Mouse (Mus musculus) heart, postnatal 10 days (tissue): Measurements from ENCODE around the gene Gpatch3. TPM values are rescaled to one million over a fixed set of nuclear protein-coding genes. Genes with fewer than 3 reads are reported as not detected.

ENCODE experiments used
- DNase-seq, 2 experiments: peaks; one replicate each; pipeline ENCODE4 v3.0.0; 2021
- intact Hi-C: fragments of 180-260 bp; cut with DNase I; formaldehyde crosslinking; loops from one replicate; pipeline ENCODE4 v1.15.1; 2025
- total RNA-seq, 2 experiments: library from RNA; stranded (reverse); gene quantifications; 2 replicates each; pipeline ENCODE4 v1.2.3; 2021

Gene Gpatch3
- total RNA-seq, 2 experiments from 2014 or later: 5.1 to 8.3 TPM

DNA sequence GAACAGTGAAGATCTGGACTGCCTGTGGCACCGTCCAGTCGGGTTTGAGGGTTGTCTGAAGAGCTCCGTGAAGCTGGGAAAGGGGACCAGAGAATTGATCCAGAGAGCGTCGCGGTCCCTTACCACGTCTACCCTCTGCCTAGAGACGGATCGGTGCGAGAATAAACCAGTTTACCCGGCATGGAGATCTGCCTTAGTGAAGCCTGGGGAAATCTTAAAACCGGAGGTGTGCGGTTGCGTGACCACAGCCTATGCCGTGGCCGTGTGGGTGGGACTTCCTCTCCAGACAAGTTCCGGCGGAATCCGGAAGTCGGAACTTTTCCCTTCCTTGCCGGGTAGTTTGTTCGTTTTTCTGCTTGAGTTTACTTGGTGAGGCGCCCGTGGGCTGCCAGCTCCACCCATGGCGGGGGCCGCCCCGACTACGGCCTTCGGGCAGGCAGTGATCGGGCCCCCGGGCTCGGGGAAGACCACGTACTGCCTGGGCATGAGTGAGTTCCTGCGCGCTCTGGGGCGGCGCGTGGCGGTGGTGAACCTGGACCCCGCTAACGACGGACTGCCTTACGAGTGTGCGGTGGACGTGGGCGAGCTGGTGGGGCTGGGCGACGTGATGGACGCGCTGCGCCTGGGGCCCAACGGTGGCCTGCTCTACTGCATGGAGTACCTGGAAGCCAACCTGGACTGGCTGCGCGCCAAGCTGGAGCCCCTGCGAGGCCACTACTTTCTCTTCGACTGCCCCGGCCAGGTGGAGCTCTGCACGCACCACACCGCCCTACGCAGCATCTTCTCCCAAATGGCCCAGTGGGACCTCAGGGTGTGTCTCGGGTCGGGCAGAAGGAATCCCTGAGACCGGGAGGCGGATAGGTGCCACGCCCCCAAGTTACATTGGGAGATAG, 9.8 kb downstream of the Gpatch3 start, which contains the start of gene Gpn2:
Gpn2 (plus strand) TSS at position 304 of the 893 bp plus-strand sequence.
- DNase-seq: peak; percentile 85 to 92
- intact Hi-C loops: no loop called here

DNA sequence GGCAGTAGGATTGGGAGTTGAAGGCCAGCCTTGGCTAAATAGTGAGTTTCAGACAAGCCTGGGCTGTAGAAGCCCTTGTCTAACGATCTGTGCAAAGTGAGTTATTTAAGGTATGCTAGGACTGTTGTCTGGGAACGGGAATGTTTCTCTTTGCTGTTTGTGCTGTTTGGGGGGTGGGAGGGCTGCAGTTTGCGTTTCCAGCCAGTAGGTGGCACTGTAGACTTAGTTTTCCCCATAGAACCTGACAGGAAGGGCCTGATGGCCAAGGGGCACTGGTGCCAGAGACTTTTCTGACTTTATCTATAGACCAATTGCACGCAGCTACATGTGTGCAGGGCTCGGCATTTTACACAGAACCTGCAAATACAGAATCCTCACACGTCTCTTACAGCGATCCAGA, 18.0 kb downstream of the Gpatch3 start:
- intact Hi-C loops: loop anchor here (1.0 to 2.0 kb wide), 2 partner anchors 58 to 230 kb away; partner anchors contain the start of gene Zdhhc18

DNA sequence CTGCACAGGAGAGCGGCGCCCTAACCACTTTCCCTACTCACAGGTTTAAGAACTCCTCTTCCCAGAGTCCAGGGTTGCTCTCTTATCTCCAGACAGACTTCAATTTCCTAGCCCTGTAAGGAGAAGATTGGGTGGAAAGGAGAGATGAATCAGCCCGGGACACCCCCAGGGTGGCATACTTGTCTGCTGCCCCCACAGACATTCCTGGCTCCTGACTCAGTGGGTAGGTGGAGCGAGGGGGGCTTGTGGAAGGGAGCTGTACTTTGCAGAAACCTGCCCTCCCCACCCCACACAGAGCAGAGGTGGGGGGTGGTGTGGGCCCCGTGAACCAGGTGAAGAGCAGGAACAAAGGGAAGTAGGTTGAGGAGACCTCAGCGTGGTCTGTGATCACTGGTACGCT, 21.0 kb downstream of the Gpatch3 start:
- intact Hi-C loops: no loop called here
- DNase-seq: no peak

More for the DNA sequence above, 18.0 kb downstream of the Gpatch3 start:
- DNase-seq: peak; percentile 72 to 82

DNA sequence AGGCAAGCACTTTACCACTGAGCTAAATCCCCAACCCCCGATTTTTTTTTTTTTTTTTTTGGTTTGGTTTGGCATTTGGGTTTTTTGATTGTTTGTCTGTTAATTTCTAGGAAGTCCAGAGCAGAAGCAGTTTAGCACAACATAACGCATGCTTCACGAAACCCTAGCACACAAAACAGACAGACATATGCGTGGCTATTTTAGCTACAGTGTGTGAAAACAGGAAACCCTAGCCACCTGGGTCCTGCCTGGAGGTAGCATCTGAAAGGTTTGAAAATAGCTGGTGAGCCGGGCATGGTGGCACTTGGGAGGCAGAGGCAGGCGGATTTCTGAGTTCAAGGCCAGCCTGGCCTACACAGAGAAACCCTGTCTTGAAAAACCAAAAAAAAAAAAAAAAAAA, 21.5 kb downstream of the Gpatch3 start:
- intact Hi-C loops: no loop called here
- DNase-seq: no peak

DNA sequence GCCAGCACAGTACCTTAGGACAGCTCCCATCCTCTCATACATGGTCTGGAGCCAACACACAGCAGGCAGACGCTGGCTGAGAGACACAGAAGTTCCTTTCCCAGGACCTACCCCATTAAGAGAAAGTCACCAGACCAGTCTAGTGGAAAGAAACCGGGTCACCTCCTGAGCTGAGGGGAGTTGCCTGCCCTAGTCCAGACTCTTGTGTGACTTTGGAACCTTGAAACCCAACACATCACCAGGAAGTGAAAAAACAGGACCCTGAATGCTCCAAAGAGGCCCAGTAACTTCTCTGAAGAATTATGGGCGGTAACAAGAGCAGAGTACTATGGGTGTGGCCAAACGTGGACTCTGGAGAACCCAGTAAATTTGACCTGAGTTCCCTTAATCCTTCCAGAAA, 24.1 kb downstream of the Gpatch3 start:
- intact Hi-C loops: no loop called here
- no peak for DNase-seq

DNA sequence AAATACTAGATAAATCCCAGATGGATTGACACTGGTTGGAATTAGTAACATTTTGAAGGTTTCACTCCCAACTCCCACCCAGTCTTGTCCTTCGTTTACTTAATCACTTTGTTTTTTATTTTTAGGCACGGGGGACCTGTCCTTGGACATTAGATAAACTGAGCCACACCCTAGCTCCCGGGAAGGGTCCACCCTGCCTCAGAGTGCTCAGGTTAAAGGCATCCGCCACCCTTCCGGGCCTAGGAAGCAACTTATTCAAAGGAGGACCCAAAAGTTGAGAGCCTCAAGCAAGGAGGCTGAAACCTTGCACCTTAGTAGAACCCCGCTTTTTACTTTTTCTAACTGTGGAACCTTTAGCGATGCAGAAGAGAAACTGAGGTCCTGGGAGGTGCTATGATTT, 24.6 kb downstream of the Gpatch3 start:
- DNase-seq: no peak
- intact Hi-C loops: no loop called here

DNA sequence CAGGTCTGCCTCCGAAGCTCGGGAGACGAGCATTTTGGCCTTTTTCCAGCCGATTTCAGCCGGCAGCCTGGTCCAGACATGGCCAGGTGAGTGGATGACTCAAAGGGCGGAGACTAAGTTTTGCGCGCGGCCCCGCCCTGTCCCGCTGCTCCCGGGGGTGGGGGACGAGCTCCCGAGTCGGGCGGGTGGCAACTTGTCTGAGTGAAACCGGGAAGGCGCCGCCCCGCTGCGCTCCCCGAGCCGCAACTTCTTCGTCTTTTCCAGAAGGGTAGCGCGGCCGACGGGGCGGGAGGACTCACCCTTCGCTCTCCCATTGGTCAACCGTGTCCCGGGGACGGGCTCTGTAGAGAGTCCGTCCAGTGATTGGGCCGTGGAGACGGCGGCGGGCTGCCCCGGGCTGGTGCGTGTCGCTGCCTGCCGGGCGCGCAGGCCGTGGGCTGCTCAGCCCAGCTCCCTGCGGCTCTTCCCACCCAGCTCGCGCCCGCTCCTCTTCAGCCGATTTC, 25.1 kb downstream of the Gpatch3 start:
- intact Hi-C loops: no loop called here
- DNase-seq: peak; percentile 91 to 93

DNA sequence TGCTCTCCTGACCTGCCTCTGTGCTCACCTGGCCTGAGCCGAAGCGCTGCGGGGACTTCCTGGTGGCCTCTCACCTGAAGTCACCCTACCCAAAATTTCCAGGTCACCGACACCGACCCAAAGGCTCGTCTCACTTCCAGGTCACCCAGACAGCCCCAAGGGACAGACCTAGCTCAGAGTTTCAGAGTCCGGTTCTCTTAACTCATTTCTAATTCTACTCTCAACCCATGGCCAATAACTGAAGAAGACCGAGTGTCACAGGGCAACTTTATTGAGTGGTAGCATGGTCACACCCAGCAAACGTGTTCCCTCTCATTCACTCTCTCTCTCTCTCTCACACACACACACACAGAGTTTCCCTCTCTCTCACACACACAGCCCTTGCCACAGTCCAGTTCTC, 25.8 kb downstream of the Gpatch3 start:
- no peak for DNase-seq
- intact Hi-C loops: no loop called here

DNA sequence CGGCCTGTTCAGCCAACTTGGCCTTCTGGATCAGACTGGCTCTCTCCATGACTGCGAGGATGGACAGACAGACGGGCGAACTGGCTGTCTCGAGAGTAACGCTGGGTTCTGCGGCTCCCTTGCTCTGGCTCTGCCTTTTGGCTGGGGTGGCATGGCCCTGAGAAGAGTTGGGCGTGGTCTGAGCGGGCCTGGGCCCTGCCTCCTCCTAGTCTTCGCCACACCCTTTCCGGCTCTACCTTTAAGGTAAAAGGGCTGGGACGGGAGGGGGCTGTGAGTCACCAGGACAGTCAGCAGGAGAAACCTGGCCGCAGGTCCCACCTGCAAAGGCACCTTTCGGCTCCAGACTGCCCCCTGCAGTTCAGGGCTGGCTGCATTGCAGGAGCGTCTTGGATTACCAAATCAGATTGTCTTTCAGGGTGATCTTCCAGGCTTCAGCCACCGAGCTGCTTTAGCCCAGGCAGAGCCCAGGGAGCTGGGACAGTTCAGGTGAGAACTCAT, 27.2 kb downstream of the Gpatch3 start, which contains the start of gene Sfn:
Sfn (minus strand) TSS at position 448 of the 498 bp plus-strand sequence.
- DNase-seq: peak in 1 of 2 experiments; percentile 45
- intact Hi-C loops: no loop called here

DNA sequence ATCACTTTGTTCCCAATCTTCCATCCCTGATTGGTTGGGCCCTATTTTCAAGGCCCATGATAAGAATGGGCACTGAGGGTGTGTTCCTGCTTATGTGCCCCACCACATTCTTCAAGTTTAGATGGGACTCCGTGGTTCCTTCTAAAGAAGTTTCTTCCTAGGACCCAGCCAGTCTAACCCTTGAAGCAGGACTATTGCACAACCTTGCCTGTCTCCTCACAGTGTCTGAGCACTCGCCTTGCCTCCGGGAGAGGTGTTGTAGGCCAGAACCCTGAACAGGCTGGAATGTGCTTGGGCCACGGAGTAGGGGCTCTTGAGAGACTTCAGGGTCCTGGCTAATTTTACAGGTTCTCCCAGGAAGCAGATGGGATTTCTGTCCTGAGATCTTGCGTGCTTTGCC, 28.5 kb downstream of the Gpatch3 start:
- intact Hi-C loops: no loop called here

DNA sequence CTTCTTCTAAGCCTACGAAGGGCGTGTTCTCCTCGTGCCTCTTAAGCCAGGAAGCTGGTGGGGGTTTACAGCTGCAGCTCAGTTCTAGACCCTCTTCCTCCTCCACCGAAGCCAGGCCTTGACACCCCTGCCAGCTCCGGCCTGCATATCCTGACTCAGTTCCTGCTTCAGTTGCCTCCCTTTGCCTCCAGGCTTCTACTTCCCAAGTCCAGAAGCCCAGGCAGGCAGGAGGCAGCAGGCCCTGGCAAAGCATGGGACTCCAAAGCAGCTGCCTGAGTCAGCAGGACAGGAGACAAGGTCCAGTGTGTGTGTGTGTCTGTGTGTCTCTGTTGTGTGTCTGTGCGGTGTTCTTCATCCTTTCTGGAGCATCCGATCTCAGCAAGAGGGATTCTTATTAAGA, 29.6 kb downstream of the Gpatch3 start:
- intact Hi-C loops: no loop called here
- no peak for DNase-seq

More for the DNA sequence above, 28.5 kb downstream of the Gpatch3 start:
- DNase-seq: no peak

DNA sequence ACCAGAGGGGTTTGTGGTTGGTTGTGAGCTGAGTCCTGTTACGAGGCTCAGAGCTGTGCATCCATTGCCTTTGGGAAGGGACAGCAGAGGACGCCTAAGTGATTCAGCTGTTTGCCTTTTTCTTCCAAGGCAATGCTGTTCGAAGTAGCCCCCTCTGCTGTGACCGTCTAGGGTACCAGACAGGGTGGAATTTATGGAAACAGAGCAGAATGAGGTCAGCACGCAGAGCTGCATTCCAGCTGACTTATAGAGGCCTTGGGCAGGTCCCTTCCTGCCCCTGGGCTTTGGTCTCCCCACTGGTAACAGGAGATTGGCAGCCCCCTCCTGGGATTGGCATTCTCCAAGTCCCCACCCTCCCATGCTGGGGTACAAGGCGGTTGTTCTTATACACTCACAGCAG, 30.3 kb downstream of the Gpatch3 start:
- intact Hi-C loops: no loop called here
- no peak for DNase-seq

DNA sequence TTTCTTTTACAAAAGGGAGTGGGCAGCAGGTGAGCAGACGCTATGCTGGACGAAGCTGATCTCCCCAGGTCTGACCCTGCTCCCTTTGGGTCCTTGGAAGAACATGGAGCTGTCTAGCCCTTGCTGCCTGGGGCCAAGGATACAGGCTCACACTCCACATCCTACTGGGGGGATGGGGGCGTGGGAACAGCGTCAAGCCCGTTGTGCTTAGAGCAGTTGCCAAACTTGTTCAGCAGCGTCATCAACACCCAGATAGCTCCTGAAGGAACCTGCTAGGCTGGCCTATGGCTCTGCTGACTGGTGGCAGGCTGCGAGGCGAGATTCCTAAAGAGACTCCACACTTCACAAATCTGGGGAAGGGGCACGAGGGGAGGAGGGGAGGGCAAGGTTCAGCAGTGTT, 30.8 kb downstream of the Gpatch3 start:
- no peak for DNase-seq
- intact Hi-C loops: no loop called here

DNA sequence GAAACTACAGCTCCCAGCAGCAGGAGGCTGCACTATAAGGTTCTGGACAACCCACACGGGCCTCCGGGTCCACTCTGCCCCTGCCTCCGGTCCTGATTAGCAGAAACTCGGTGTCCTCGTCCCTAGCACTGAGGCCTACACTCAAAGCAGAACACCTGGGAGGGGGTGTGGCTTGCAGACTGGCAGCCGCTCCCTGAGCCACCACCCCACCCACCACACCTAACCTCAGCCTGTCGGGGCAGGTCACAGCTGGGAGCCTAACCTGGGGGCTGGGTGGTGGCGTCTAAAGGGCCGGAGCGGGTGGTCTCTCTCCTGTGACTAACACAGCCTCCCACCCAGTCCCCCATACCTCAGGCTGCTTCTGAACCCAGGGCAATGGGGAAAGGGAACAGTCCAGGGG, 32.7 kb downstream of the Gpatch3 start:
- intact Hi-C loops: no loop called here
- no peak for DNase-seq

DNA sequence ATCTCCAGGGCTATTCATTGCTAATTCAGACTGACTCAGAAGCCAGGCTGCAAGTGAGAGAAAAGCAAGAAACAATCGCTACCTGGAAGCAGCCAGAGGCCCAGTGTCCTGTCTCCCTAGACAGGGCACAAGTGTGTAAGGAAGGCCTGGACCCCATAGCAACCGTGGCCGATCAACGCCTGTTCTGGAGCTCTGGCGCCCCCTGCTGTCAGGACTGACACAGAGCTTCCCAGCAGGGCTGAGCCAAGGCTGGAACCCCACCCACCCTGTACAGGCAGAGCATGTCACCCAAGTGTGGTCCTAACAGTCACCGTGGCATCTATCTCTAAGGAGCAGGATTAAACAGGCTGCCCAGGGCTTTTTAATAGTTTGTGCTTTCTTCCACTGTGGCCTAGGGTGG, 35.2 kb downstream of the Gpatch3 start:
- intact Hi-C loops: loop anchor here (5.0 kb wide), 1 partner anchor 43 kb away; the partner anchor contains the start of gene Zdhhc18
- peak; percentile 82 to 92 for DNase-seq

DNA sequence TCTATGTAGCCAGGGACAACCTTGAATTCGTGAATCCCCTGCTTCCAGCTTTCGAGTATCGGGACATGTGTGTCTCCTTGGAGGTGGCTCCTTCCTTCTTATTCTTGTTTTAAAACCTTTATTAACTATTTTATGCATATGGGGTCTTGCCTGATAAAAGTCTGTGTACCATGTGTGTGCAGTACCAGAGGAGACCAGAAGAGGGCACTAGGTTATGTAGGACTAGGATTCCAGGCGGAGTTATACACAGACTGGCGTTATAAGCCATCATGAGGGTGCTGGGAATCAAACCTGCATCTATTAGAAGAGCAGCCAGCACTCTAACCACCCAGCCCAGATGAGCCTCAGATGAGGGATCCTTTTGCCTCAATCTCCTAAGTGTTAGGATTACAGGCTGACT, 37.3 kb downstream of the Gpatch3 start:
- intact Hi-C loops: loop anchor here (5.0 kb wide), 1 partner anchor 40 kb away; the partner anchor contains the start of gene Zdhhc18
- DNase-seq: no peak

DNA sequence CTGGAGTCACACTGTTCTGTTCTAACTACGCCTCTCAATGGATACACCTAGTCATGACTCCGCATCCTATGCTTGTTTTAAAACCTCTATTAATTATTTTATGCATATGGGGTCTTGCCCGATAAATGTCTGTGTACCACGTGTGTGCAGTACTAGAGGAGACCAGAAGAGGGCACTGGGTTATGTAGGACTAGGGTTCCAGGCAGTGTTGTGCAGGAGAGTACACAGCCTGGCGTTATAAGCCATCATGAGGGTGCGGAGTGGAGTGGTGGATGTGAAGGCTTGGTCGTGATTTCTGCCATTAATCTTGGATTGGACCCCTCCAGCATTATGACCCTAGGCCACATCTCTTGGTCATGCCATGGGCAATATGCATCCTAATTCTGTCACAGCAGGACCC, 37.9 kb downstream of the Gpatch3 start:
- no peak for DNase-seq
- intact Hi-C loops: loop anchor here (5.0 kb wide), 1 partner anchor 40 kb away; the partner anchor contains the start of gene Zdhhc18

DNA sequence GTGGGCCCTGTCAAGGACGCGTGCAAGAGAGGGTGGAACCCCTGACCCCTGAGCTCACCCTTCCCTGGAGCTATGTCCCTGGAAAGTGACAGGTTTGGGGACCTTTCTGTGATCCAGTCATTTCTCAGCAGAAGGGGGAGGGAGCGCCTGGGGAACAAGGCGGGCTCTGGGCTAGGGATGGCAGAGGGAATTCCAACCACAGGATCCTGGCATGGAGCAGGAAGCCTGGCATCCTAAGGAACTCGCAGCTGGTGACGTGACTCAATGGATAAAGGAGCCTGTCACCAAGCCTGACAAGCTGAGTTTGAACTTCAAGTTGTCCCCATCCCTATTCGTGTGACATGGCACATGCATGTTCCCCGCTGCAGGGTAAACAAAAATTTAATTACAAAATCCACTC, 38.5 kb downstream of the Gpatch3 start:
- intact Hi-C loops: loop anchor here (5.0 kb wide), 1 partner anchor 39 kb away; the partner anchor contains the start of gene Zdhhc18
- DNase-seq: no peak

DNA sequence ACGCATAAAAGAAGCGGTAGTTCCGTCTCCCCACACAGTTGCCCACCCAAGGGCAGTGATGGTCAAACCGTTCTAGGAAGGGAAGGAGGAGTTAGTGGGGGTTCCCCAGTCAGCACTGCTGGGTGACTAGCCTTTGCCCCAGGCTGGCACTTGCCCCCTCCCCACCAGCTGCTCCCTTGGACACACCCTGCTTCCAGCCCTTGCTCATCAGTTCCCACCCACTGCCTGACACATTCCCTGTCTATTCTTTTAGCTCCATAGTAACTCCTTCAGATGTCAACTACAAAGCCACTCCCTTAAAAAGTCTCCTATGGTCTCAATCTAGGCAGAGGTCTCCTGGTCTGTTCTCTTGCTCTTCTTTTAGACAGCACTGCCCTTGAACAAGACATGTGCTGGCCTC, 39.3 kb downstream of the Gpatch3 start:
- DNase-seq: no peak
- intact Hi-C loops: loop anchor here (5.0 kb wide), 1 partner anchor 38 kb away; the partner anchor contains the start of gene Zdhhc18

DNA sequence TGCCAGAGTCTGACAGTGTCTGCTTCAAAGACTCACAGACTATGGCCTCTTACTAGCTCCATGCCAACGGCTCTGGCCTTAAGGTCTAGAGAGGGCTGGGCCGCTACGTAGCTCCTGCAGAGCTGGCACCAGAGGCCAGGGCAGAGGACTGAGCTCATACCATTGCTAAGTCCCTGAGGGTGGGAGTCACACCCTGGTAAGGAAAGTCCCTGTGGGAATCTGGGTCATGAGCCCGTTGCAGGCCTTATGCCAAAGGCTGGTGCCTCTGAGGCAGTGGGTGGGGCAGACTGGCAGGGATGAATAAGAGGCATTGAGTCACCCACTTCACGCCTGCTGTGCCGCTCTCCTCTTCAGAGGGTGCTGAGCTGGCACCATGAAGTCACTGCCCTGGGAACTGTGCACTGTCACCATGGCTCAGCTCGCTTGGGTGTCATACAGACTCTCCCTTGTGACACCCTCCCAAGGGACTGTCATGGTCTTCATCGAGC, 39.8 kb downstream of the Gpatch3 start:
- intact Hi-C loops: loop anchor here (5.0 kb wide), 1 partner anchor 38 kb away; the partner anchor contains the start of gene Zdhhc18
- peak; percentile 48 to 53 for DNase-seq

DNA sequence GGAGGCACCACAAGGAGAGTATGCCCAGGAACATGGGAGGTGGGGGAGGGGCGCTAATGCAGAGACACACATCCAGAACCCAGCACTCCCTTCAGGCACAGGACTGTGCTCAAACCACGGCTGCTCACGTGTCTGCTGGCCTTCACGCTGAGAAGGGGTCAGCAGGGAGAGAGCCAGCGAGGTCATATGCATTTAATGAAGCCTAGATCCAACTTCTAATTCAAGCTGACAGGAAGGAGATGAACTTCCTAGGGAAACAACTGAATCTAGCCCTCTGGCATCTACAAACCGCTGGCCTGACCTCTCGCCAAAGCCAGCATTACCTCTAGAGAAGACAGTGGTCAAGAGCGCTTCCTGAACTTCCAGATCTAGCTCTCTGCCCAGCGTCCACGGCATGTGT, 40.9 kb downstream of the Gpatch3 start:
- intact Hi-C loops: no loop called here
- no peak for DNase-seq
